Mouse (Mus musculus) heart, adult 18-20 months (tissue): ENCODE results near the gene Cpt1c. TPM values are rescaled to one million over a fixed set of nuclear protein-coding genes. Genes with fewer than 3 reads are reported as not detected.

Source experiments
- DNase-seq, 2 experiments: peaks; one replicate each; pipeline ENCODE4 v3.0.0; 2021 to 2022; ENCODE audit warnings: mixed read lengths in 1 of 2
- microRNA-seq, 2 experiments: library from miRNA; unstranded; fragments of <30 nt; microRNA quantifications; one replicate each; pipeline ENCODE4 v1.2.0; 2022
- total RNA-seq, 2 experiments: library from RNA; stranded (reverse); gene quantifications; 2 replicates each; pipeline ENCODE4 v1.2.3; 2021

Cpt1c gene
- total RNA-seq, 2 experiments from 2014 or later = 1.8 to 2.0 TPM

DNA sequence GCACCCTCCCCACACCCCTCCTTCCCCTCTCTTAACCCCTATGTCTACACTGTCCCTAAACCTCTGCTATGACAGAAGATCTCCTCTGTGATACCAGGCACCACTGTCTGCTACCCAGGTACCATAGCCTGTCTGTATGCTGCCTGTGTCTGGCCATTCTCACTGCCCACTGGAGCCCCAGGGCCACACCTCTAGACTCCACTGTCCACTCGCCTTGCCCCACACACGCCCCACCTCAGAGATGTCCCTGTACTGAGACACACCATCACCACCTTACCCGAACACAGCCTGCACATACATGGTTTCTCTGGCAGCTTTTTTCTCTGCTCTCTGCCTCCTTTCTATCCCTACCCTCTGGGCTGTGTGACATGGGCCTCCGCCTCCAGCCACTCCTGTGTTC lies 57.8 kb downstream of the Cpt1c start:
- DNase-seq = peak in 1 of 2 experiments; percentile 1

- peak in 1 of 2 experiments; percentile 1 for DNase-seq
These were observed 58.5 kb downstream of the Cpt1c start for GRCm38 (mm10) chr7:44916191-44916590.

GRCm38 (mm10) chr7:44915314-44915713 lies 59.3 kb downstream of the Cpt1c start:
- DNase-seq = no peak

- DNase-seq = peak in 1 of 2 experiments; percentile 2
These were observed 60.3 kb downstream of the Cpt1c start for GRCm38 (mm10) chr7:44914396-44914795.

Small RNA genes within 50 kb of the gene (microRNA-seq; reads per million reads assigned to microRNA genes)
- 1.1 to 2.2 reads per million in 2 experiments for gene Mir7054

Other genes with a start within 250 kb of the Cpt1c start
- gene Vrk3, start 226.4 kb downstream of the Cpt1c start, total RNA-seq = 10 to 100 TPM; 23.9 to 30.9 TPM
- gene Zfp473, start 223.8 kb downstream of the Cpt1c start, total RNA-seq = not detected
- 10 to 100 TPM; 25.4 to 26.0 TPM for gene Nup62, start 158.8 kb downstream of the Cpt1c start, total RNA-seq
- 1 to 10 TPM in 1 of 2 experiments, under 1 TPM in 1; 0.62 to 4.8 TPM for gene Il4i1, start 158.5 kb downstream of the Cpt1c start, total RNA-seq
- 10 to 100 TPM; 60.2 to 62.7 TPM for gene Atf5, start 158.2 kb downstream of the Cpt1c start, total RNA-seq
- gene Akt1s1, start 125.9 kb downstream of the Cpt1c start, total RNA-seq = 10 to 100 TPM; 65.1 to 67.1 TPM
- gene Tbc1d17, start 125.8 kb downstream of the Cpt1c start, total RNA-seq = 10 to 100 TPM; 36.7 to 57.6 TPM
- 10 to 100 TPM; 16.5 to 19.4 TPM for gene Pnkp, start 117.7 kb downstream of the Cpt1c start, total RNA-seq
- gene Ptov1, start 105.1 kb downstream of the Cpt1c start, total RNA-seq = 100 to 1,000 TPM; 173 to 184 TPM
- gene Med25, start 82.1 kb downstream of the Cpt1c start, total RNA-seq = 10 to 100 TPM; 75.9 to 79.8 TPM
- gene Fuz, start 78.8 kb downstream of the Cpt1c start, total RNA-seq = 10 to 100 TPM; 15.4 to 16.8 TPM
- 10 to 100 TPM; 59.2 to 67.9 TPM for gene Ap2a1, start 45.4 kb downstream of the Cpt1c start, total RNA-seq
- gene Tsks, start 31.6 kb downstream of the Cpt1c start, total RNA-seq = not detected
- 100 to 1,000 TPM in 1 of 2 experiments, 10 to 100 TPM in 1; 90.3 to 110 TPM for gene Prmt1, start 11.7 kb upstream of the Cpt1c start, total RNA-seq
- 10 to 100 TPM; 21.3 to 29.5 TPM for gene Irf3, start 22.8 kb upstream of the Cpt1c start, total RNA-seq
- 1 to 10 TPM; 8.1 to 9.7 TPM for gene Bcl2l12, start 23.9 kb upstream of the Cpt1c start, total RNA-seq
- 10 to 100 TPM; 45.1 to 46.0 TPM for gene Scaf1, start 41.5 kb upstream of the Cpt1c start, total RNA-seq
- gene Rras, start 43.1 kb upstream of the Cpt1c start, total RNA-seq = 10 to 100 TPM; 43.9 to 47.7 TPM
- 10 to 100 TPM; 21.5 to 21.9 TPM for gene Prr12, start 78.0 kb upstream of the Cpt1c start, total RNA-seq
- gene Nosip, start 87.6 kb upstream of the Cpt1c start, total RNA-seq = 10 to 100 TPM; 29.6 to 35.2 TPM
- 1 to 10 TPM; 7.8 TPM for gene Prrg2, start 87.8 kb upstream of the Cpt1c start, total RNA-seq
- 10 to 100 TPM; 20.0 to 20.7 TPM for gene Rcn3, start 117.4 kb upstream of the Cpt1c start, total RNA-seq
- gene Fcgrt, start 129.0 kb upstream of the Cpt1c start, total RNA-seq = 10 to 100 TPM; 60.3 to 66.8 TPM
- 100 to 1,000 TPM; 512 to 646 TPM for gene Rps11, start 149.6 kb upstream of the Cpt1c start, total RNA-seq
- 100 to 1,000 TPM; 714 to 715 TPM for gene Rpl13a, start 153.9 kb upstream of the Cpt1c start, total RNA-seq
- under 1 TPM; 0.26 to 0.47 TPM for gene Gm45713, start 161.4 kb upstream of the Cpt1c start, total RNA-seq
- gene Flt3l, start 161.6 kb upstream of the Cpt1c start, total RNA-seq = 1 to 10 TPM; 2.7 to 5.3 TPM
- 10 to 100 TPM; 35.5 to 42.7 TPM for gene Pih1d1, start 179.5 kb upstream of the Cpt1c start, total RNA-seq
- 10 to 100 TPM; 21.5 to 26.8 TPM for gene Aldh16a1, start 179.7 kb upstream of the Cpt1c start, total RNA-seq
- gene Slc17a7, start 189.1 kb upstream of the Cpt1c start, total RNA-seq = 10 to 100 TPM; 29.7 to 32.4 TPM
- gene Gfy, start 204.7 kb upstream of the Cpt1c start, total RNA-seq = not detected
- gene Pth2, start 206.1 kb upstream of the Cpt1c start, total RNA-seq = not detected
- under 1 TPM in 1 of 2 experiments, not detected in 1; 0.46 TPM for gene Ccdc155, start 230.0 kb upstream of the Cpt1c start, total RNA-seq
- gene Dkkl1, start 237.3 kb upstream of the Cpt1c start, total RNA-seq = not detected
- 1 to 10 TPM; 6.4 to 7.7 TPM for gene Tead2, start 240.9 kb upstream of the Cpt1c start, total RNA-seq